Mouse (Mus musculus) right cerebral cortex, postnatal 25 days (tissue): Measurements from ENCODE around the gene F830045P16Rik.
A peak's percentile ranks its signal among the peaks of the same experiment; 100 is the strongest.
"Not testable (repeated sequence)": the region's sequence is repeated elsewhere in the genome, so short reads cannot be mapped to it uniquely, and the experiment has no call there.

ENCODE experiments used
- DNase-seq: peaks from one replicate; pipeline ENCODE4 v3.0.0; 2022

The F830045P16Rik gene

DNA sequence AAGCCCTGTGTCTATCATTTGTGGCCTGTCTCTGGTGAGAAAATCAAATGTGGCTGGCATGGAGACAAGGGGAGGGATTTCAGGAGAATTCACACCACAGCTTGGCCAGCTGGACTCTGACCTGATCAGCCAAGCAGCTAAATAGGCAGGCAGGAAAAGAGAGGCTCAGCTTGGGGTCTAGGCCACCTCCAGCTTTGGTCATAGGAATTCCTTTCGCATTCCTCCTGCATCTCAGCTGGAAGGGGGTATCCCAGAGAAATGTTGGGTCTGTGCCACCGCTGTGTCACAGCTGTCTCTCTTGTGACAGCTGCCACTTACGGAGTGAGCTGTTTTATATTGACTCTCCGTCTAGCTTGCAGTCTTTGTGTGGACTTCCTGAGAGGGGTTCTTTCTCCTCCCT lies 8.0 kb upstream of the F830045P16Rik start:
- no peak for DNase-seq

DNA sequence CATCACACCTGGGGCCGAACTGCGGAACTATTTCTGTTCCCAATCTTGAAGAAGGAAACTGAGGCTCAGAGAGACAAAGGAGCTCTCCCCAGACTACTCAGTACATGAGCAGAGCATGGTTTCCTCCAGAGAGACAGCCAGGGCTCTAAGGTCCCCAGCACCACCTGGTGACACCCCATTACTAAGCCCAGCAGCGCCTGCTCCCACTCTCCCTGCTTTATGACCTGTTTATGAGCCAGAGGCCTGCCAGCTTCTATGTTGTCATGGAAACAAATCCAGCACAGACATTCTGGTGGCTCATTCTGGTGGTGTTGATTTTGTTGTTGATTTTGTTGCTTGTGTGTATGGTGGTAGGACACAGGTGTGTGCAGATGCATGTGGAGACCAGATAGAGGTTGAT lies 3.6 kb upstream of the F830045P16Rik start:
- DNase-seq: no peak

DNA sequence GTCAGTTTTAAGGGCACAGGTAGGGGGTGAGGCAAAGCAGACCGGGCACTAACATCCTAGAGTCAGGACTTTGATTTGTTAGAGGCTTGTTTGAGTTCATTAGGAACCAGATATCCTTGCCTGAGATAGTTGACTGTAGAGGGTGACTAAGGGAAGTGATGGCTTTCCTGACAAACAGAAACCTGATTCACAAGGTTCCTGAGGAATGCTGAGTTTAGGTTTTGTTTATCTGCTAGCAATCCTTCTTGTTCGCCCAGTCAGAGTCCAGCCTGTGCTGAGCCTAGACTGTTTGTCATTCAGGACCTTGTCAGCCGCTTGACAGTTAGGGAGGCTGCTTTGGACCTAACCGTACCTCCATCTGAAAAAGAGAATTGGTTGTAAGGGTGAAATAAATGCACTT lies 2.8 kb upstream of the F830045P16Rik start:
- no peak for DNase-seq

DNA sequence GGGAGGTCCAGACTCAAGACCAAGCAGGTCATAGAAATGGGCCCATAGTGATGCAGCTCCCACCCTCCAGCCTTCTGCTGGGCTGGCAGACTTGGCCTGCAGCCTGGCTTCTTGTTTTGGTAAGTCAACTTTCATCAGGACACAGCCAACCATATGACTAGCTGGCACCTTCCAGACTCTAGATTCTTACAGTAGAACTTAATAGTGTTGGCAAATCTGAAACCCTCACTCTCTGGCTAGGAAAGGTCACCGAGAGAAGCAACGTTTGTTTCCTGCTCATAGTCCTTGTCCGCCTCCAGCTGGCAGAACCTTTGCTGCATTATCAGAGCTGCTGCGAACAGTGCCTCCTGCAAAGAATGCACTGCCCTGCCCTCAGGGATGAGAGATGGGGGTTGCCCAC lies 1.5 kb upstream of the F830045P16Rik start:
- DNase-seq: no peak

DNA sequence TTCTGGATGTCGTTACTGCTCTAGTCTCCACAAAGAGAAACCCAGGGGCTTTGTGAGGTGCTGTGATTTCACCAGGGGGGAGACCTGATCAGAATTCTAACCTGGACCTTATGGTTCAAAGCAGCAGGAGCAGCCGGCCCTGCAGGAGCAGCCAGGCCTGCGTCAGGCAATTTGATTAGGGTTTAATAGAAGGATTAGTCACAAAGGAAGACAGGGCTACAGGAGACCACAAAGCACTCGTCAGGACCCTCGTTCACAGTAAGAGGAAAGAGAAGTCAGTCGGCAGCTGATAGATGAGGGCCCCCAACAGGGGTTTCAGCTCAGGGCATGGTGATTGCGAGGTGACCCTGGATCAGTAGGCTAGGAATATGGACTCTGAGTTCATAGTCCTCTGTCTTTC lies 958 bp upstream of the F830045P16Rik start:
- no peak for DNase-seq

DNA sequence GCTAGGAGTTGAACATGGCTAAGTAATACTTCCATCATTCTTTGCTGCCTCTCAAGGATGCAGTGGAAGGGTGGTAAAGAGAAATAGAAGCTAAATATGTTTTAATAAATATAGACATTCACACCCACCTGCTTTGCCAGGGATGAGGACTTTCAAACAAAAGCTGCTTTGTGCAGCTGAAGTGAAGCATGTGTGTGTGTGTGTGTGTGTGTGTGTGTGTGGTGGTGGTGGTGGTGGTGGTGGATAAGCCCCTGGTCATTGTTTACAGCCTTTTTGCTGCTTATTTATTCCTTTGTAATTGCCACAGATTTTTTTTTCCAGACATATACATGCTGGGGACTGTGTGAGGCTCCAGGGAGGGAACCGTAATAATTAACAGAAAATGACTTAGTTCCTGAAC lies 524 bp upstream of the F830045P16Rik start:
- no peak for DNase-seq

DNA sequence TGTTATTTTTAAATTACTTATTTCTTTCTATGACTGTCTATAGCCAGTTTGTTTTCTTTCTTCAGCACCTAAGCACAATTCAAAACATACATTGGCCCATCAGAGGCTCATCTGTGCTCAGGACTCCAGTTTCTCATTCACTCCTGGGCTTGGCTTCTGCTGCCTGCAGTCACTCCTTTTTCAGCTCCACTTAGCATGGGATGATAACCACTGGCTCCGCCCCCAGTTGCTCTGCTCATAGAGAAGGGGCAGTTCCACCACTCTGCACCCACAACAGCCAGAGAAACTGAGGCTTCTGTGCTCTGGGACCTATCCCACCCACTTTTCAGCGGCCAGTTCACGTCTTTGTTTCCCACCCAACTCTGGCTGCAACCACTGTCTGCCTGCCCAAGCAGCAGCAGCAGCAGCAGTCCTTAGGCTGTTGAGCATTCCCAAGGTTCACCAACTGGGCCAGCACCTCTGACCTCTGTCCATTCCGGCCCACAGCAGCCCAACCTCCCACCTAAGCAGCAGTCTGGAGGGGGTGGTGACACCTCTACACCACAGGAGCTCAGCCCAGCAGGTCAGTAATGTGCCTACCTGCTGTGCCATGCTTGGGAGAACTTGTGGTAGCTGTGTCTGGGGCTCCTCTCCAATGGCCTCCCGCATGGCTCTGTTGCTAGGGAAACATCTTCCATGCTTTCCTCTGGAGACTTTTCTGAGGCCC lies 1.4 kb downstream of the F830045P16Rik start:
- DNase-seq: no peak

DNA sequence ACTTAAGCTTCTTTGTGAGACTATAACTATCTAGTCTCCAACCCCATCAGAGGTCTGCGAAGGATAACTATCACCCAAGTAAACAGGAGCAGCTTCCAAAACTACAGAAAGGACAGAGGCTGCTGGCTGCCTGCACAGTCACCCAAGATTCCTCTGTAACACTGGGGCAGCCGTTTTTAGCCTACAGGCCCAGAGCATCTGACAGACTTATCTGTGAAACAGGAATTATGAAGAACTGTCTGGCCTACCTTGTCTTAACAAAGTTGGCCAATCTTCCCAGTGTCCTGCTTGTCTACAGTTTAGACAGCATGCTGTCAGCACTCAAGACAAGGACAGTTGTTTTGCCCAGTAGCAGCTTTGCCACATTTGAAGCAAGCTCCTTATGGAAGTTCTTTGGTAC lies 4.5 kb downstream of the F830045P16Rik start:
- DNase-seq: no peak

DNA sequence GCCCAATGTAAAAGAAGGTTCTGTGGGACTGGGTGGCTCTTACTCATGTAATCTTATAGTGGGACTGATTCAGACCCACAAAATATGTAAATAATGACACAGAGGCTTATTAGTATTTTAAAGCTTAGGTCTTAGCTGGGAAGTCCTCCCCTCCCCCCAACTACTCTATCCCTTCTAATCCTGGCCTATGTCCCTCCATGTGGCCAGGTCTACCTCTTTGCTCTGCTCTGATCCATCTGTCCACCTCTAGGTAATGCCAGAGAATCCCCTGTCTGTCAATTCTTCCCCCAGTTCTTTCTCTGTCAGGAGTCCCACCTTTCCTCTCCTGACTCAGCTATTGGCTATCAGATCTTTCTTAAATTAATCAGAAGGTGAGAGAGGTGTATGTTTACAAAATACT lies 5.3 kb downstream of the F830045P16Rik start:
- no peak for DNase-seq

DNA sequence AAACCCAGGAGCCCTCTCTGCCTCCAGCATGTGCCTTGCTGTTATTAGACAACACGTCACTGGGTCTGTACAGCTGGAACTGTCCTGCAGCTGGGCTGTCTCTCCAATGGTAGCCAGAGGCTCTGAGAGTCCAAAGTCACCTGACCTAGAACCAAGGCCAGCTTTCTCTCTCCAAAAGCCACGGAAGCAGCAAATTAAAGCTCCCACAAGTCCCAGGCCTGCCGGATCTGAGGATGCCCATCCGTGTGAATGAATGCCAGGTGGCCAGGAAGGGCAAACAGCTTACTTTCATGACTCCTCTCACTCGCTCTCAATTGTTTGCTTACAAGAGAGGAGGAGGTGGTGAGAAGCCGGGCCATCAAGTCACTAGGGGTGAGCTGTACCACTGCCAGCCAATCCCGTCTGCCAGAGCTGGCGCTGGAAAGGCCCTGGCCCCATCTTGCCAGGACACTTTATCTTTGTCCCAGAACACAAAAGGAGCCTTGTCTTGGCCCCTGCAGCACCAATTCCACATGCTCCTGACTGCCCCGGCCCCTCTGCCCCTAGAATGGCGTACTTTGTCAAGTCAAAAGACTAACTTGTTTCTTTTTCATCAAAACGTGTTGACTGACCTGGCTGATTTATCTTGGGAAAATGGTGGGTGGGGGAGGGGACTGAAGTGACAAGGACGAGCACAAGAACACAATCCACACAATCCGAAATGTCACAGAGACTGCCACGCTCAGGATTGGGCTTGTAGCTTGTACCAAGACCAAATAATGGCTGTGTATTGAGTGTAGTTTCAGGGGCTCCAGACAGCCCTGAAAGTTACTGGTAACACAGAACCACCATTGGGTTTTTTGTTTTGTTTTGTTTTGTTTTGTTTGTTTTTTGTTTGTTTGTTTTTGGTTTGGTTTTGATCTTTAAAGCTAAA lies 6.8 kb downstream of the F830045P16Rik start:
- DNase-seq: no peak

DNA sequence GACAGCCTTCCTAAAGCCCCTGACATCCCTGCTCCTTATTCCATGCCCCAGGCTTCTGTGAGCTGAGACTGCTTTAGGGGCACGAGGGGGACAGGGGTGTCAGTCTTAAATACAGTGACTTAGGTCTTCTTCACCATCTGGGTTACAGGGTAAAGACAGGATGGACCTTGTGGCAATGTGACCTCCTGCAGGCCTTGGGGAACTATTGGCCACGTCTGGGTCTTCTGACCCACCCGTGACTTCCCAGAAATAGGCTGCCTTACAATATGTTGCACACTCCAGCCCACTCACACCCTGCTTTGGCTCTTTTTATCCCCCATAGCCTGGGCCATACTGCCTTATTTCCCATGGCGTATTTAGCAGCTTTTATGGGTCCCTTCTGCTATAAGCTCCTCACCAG lies 8.5 kb downstream of the F830045P16Rik start:
- DNase-seq: no peak

DNA sequence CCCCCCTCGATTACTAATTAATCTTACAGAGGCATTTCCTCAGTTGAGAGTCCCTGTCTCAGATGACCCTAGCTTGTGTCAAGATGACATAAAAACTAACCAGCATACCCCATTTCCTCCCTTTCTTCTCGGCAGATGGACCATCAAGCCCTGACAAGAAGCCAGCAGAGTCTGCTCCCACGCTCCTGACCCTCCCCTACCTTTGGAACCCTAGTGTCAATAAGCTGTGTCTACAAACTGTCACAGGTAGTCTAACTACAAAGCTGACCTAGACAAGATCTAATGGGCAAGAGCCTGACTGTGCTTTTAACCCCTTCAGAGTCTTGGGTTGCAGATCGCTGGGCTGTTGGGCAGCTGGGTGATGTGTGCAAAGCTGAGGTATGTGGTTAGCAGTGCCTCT lies 10.1 kb downstream of the F830045P16Rik start:
- DNase-seq: no peak

DNA sequence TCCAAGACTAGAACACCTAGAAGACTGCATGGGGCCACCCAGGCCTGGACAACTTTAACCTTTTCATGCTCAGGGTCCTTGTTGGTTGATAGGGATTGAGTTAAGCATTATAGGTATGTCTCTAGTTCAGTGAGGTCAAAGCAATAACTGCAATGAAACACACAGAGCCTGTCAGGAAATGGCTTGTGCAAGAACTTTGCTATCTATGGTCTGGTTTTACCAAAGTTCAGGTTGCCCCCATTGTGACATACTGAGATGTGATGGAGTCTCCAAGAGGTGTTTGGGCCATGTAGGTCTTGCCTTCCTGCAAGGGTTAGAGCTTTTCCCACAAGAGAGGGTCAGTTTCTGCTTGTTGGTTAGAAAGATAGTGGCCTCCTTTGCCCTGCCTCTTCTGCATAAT lies 10.8 kb downstream of the F830045P16Rik start:
- DNase-seq: no peak

DNA sequence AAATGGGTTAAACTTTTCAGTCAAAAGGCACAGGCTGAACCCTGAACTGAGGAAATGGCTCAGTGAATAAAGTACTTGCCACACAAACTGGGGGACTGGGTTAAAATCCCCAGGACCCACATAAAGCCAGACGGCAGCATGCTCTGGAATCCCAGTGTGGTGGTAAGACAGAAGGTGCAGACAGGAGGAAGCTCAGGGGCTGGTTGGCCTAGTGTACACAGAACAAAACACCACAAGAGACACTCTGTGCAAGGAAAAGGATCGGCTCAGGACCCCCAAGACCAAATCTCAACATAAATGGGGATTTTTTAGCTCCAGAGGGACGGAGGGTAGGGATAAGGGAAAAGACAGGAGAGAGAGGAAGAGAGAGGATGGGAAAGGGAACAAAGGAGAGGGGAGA lies 17.9 kb downstream of the F830045P16Rik start:
- DNase-seq: no peak

DNA sequence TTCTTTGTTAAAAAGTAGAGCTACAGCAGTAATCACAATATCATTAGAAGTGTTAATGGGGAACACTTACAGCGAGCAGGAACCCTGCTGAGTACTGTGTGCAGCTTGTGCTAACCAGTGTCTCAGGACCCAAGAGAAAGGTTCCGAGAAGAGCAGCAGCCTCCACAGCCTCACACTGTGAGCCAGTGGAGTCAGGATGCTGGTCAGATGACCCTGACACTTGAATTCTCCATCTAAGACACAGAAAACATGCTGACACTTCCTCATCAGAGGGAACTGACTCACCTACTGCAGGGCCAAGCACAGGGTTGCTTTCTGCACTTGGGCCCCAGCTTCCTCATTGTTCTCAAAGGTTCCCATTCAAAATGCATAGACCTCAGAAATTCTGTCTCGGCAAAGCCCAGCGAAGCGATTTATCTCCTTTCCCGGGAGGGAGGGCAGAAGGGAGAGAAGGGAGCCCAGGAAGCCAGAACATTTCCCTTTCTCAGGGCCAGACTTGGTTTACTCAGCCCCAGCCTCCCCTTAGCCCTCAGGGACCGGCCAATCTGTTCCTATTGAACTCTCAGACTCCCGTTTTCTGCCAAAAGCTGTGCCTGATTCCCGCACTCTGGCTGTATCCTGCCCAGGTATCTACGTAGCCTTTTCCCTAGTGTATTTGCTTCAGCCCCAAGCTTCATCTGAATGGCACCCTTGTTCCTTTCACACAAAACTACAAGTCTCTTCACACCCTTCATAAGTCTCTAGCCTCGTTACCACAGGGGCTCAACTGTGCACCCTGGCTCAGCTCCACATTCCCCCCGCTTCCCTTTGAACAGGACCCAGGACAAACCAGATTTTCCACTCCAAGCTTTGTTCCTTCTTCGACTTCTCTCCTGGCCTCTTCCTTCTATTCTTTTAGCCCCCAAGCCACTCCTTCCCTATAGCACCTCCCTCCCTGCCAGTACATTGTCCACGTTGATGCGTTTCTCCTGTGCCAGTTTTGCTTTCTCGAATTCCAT lies 21.2 kb downstream of the F830045P16Rik start:
- DNase-seq: no peak

DNA sequence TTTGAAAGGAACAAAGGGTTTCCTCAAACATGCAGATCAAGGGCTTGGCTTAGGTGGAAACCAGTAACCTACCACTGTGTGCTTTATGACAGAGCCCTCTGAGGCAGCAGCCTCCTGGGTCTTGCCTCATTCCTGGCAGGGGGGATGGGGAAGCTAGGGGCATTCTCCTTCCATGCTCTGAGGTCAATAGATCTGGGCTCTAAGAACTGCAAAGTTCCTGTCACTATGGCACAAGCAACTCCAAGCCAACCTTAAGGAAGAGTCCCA lies 22.1 kb downstream of the F830045P16Rik start:
- no peak for DNase-seq

DNA sequence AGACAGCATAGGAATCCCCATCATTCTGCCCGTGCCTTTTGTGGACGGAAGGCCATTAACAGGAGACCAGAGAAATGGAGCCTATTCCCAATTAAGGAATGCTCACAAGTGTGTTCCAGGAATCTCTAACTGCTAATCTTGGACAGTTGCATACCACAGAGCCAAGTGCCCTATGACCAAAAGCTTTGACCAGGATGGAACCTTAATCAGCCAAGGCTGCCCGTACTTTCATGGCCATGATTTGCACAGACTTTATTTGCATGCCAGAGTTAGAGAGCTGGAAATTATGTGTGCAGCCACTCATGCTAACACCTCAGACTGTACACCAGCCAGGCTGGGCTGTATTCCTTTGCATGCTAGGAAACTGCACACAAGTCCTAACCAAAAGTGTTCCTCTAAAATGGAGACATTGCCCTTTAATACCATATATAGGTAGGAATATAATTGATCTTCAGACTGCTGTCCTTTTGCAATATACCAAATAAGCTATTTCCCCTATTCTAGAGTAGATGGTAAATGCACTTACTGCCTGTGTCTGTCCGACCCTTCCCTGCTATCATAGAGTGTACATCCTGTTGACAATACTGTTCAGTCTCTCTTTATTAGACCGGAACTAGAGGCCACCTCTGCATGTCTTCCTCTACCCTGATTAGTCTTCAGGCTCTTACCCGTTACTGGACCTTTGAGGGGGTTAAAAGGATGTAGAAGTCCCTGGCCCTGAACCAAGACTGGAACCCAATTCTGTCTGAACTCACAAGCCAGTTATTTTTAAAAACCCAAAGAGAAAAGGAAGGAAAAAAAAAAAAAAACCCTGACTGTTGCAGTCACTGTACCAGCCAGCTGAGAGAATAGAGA lies 22.6 kb downstream of the F830045P16Rik start:
- no peak for DNase-seq

DNA sequence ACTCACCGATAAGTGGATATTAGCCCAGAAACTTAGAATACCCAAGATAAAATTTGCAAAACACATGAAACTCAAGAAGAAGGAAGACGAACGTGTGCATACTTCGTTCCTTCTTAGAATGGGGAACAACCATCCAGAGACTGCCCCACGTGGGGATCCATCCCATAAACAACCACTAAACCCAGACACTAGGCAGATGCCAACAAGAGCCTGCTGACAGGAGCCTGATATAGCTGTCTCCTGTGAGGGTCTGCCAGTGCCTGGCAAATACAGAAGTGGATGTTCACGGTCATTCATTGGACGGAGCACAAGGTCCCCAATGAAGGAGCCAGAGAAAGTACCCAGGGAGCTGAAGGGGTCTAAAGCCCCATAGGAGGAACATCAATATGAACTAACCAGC lies 24.3 kb downstream of the F830045P16Rik start:
- not testable (repeated sequence) for DNase-seq

DNA sequence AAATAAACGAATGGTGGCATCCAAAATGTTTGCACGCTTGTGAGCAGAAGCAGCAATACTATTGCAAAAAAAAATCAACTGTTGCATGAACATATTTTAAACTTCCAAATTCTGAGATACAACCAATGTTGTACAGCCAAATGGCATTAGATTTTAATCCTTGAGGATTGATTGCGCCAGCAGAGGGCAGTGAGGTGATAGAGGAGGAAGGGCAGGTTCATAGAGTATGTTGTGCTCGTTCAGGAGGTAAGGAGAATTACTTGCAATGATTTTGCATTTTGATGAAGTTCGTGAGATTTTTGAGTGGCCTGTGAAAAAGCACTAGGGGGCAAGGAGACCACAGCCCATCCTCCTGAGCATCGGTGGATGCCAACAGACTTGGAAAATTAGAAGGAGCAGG lies 33.8 kb downstream of the F830045P16Rik start:
- DNase-seq: peak; percentile 61

DNA sequence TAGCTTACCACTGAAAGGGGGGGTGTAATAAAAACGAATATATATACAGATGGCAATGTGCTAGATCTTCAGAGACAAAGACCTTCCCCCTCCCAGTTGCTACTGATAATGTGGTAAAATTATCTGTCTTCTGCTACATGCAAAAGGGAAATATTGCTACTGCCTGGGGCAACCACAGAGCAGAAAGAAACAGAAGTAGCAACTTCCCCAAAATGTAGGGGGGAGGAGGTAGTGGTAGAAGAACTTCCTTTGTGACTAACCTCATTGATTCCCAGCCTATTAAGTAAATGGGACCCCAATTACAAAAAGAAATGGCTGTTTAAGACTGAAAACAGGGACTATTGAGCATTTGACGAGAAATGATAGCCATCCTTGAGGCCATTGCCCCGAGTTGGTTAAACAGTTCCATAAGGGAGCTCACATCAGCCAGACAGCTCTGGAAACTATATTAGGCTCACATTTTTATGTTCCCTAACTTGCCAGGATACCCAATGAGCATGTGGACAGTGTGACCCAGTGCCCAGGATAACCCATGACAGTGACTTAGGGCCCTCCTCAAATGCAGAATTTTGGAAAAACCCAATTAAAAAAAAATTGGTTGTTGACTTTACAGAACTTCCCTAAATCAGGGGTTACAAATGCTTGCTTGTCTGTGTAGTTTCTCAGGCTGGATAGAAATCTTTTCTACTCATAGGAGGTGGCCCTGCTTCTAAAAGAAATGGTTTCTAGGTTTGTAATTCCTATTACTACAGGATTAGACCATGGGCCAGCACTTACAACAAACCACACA lies 46.7 kb downstream of the F830045P16Rik start:
- DNase-seq: no peak

DNA sequence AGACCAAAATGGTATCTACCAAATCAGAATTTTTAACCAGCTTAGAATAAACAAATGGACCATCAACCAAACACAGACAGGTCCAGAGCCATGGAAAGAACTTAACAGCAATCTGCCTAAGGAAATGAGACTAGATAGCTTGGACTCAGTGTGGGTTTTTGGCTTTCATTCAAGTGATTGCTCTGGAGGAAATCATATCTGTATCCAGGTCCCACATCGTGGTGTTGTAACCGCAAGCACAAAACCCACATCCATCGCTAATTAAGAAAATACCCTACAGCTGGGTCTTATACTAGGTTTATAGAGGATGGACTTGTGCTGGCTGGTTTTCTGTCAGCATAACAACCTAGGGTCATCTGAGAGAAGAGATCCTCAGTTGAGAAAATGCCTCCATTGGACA lies 53.3 kb downstream of the F830045P16Rik start:
- DNase-seq: no peak

DNA sequence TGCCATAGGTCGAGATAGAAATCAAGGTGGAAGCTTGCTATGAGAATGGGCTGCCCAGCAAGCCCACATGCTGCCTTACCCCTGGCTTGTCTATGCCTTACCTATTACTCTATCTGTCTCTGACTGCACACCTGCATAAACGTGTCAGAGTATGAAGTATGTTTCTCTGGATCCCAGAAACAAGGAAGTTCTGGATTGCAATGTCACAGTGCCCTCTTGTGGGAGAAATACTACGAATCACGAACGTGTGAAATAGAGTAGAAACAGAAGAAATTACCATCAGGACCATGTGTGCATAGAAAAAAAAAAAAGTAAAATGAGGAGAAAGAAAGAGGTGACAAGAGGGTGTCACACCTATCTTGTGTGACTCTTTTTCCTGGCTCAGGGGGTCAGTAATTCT lies 64.5 kb downstream of the F830045P16Rik start:
- peak; percentile 9 for DNase-seq
